Mouse (Mus musculus): ENCODE measurements at regions not wholly inside any gene's neighbourhood (a gene's known extent, or its start where the extent isn't known, plus 50 kb on each side); places are given as distances from the start of the nearest gene placed in this dataset.

DNA sequence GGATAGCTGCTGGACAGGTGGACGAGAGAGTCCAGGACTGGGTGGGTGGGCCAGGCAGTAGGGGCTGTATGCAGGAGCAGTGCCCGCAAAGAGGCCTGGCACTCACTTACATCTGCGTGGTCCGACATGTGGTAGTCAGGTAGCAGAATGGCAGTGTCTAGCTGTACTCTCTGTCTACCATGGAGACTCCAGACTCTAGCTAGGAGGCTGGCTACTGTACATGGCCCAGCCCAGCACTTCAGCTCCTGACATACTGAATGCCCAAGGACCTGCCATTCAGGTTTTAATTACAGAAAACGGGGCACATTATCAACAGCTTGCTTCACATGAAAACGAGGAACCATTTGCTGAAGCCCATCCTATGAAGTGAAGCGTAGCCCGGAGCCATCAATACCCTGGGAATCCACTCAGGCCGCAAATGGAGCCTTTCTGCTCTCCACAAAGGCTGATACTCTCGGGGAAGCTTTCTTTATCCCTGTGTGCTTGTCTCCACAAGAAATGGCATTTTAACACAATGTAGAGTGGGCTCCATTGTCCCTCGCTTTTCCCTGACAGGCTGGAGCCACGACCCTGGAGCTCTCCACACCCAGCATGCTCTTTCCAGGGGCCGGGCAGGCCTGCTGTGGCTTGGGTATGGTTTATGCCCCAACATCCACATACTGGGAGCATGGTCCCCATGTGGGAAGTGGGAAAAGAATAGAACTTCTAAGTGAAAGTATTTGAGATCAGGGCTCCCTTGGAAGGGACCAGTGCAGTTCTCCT, 110.6 kb upstream of the A530016L24Rik start:
- no peak for TF ChIP-seq POLR2A (IDR thresholded peaks at IDR 0.05; ENCODE audit: borderline replicate concordance, control insufficient read depth, low read depth, low read length)
- no peak for TF ChIP-seq CTCF (IDR thresholded peaks at IDR 0.05; ENCODE audit: control insufficient read depth, insufficient read depth, low read length)
- Histone ChIP-seq H3K4me1 (ENCODE audit: control insufficient read depth, insufficient read depth, low read length) (no peaks in the 10 kb centered on the region), H3K4me3 (replicated peaks; ENCODE audit: control insufficient read depth, low read depth, low read length) (no peak overlapping the region), H3K27ac (ENCODE audit: control insufficient read depth, insufficient read depth, low read depth, low read length, poor library complexity) (no peak overlapping the region)
- WGBS: 83% methylated on average over 13 of the region's 13 CpGs

DNA sequence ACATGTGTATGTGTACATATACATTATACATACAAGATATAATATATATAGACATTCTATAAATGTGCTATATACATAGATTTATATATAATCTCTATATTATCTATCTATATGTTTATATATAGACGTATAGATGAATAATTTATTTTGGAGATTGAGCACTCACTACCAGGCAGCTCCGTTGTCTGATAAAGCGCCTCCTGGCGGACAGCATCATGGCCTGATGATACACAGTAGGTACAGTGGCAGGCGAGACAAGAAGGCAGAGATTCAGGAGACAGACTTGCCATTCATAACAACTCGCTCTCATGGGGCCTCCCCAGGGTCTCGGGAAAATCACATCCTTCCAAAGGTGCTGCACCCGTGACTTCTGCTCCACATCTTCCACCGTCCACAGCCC, 101.4 kb upstream of the A530016L24Rik start:
- 78% methylated on average over 9 of the region's 9 CpGs for WGBS
- no peaks in the 10 kb centered on the region for H3K4me1 ChIP-seq (ENCODE audit: control insufficient read depth, insufficient read depth, low read length)
- no peak for TF ChIP-seq POLR2A (IDR thresholded peaks at IDR 0.05; ENCODE audit: borderline replicate concordance, control insufficient read depth, low read depth, low read length)
- no peak for TF ChIP-seq CTCF (IDR thresholded peaks at IDR 0.05; ENCODE audit: control insufficient read depth, insufficient read depth, low read length)
- no peak overlapping the region for H3K27ac ChIP-seq (ENCODE audit: control insufficient read depth, insufficient read depth, low read depth, low read length, poor library complexity)
- no peak overlapping the region for H3K4me3 ChIP-seq (replicated peaks; ENCODE audit: control insufficient read depth, low read depth, low read length)

DNA sequence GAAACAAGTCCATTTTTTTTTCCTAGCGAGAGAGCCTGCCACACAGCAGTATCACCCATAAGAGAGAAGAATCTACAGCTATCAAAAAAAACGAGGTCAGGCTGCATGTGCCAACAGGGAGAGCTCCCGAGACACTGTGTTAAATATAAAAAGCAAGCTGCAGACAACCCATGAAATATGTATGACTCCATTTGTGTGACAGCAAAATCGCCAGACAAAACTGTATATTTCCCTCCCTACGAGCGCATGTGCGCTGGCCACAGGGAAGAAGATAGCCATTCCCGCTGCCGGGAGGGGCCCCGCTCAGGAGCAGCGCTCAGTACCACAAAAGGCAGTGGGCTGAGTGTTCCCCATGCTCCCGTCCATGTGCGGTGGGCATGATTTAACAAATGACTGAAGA, 93.3 kb upstream of the A530016L24Rik start:
- no peak overlapping the region for H3K27ac ChIP-seq (ENCODE audit: control insufficient read depth, insufficient read depth, low read depth, low read length, poor library complexity)
- WGBS: 80% methylated on average over 13 of the region's 13 CpGs
- no peaks in the 10 kb centered on the region for H3K4me1 ChIP-seq (ENCODE audit: control insufficient read depth, insufficient read depth, low read length)
- H3K4me3 ChIP-seq (replicated peaks; ENCODE audit: control insufficient read depth, low read depth, low read length): no peak overlapping the region
- TF ChIP-seq CTCF (IDR thresholded peaks at IDR 0.05; ENCODE audit: control insufficient read depth, insufficient read depth, low read length): no peak
- no peak for TF ChIP-seq POLR2A (IDR thresholded peaks at IDR 0.05; ENCODE audit: borderline replicate concordance, control insufficient read depth, low read depth, low read length)

DNA sequence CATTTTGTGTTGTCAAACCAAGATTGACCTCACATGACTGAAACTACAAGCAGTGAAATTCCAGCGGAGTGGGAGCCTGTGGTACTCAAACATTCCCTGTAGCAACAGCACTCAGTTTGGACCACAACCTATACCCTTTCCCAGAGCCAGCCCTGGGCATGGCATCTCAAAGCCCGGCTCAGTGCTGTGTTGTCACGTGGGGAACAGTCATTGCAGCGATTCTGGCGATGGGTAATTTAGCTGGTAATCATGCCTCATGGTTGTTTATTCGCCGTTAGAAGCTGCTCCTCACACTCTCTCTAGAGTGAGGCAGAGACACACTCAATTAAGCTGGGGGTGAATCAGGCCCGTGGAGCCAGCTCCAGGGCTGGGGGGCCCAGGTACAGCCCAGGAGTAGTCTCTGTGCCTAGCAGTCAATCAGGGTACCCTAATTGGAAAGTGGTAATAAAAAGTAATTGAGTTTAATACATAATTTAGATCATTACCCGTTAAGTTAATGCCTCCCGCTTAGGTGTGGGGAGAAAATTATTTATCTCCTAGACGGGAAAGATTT, 85.5 kb upstream of the A530016L24Rik start:
- H3K4me3 ChIP-seq (replicated peaks; ENCODE audit: control insufficient read depth, low read depth, low read length): no peak overlapping the region
- TF ChIP-seq POLR2A (IDR thresholded peaks at IDR 0.05; ENCODE audit: borderline replicate concordance, control insufficient read depth, low read depth, low read length): no peak
- no peak for TF ChIP-seq CTCF (IDR thresholded peaks at IDR 0.05; ENCODE audit: control insufficient read depth, insufficient read depth, low read length)
- H3K4me1 ChIP-seq (ENCODE audit: control insufficient read depth, insufficient read depth, low read length): no peaks in the 10 kb centered on the region
- H3K27ac ChIP-seq (ENCODE audit: control insufficient read depth, insufficient read depth, low read depth, low read length, poor library complexity): no peak overlapping the region
- WGBS: 76% methylated on average over 11 of the region's 11 CpGs

DNA sequence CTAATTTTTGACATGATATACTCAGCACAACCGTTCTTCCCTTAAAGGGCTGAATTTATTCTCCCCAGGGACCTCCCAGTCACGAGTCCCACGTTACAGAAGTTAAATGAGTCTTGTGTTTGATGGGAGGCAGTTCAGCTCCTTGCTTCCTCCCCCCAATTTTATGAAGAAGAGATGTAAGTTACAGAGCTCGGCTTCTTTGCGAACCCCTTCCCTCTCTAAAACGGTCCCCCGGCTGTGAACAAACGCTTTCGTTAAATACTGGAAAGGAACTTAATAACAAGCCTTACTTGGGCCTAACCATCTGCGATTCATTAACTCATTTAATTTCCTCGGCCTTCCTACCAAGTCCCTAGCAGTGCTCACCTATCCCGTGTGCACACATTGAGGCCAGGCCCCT, 84.9 kb upstream of the A530016L24Rik start:
- Histone ChIP-seq H3K4me1 (ENCODE audit: control insufficient read depth, insufficient read depth, low read length) (no peaks in the 10 kb centered on the region), H3K4me3 (replicated peaks; ENCODE audit: control insufficient read depth, low read depth, low read length) (no peak overlapping the region), H3K27ac (ENCODE audit: control insufficient read depth, insufficient read depth, low read depth, low read length, poor library complexity) (no peak overlapping the region)
- TF ChIP-seq POLR2A (IDR thresholded peaks at IDR 0.05; ENCODE audit: borderline replicate concordance, control insufficient read depth, low read depth, low read length): no peak
- no peak for TF ChIP-seq CTCF (IDR thresholded peaks at IDR 0.05; ENCODE audit: control insufficient read depth, insufficient read depth, low read length)
- 77% methylated on average over 12 of the region's 12 CpGs for WGBS

DNA sequence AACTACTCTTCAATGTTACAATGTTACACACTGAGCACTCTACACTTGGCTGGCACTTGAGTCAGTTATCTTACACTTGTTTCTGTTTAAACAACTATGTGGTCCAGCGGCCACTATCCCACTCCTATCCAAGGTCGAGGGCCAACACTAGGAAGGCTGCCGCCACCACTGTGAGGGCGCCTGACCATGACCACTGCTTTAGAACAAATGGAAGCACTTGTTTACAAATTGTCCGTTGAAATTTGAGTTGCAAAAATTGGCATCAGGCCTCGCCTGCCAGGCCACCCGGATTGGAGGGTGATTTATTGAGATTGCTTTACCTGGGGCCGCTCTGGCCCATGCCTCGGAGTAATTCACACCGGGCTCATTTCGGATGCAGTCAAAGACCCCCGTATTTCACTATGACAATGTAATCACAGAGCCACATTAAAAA, 83.5 kb upstream of the A530016L24Rik start:
- WGBS: 80% methylated on average over 12 of the region's 12 CpGs
- TF ChIP-seq CTCF (IDR thresholded peaks at IDR 0.05; ENCODE audit: control insufficient read depth, insufficient read depth, low read length): no peak
- TF ChIP-seq POLR2A (IDR thresholded peaks at IDR 0.05; ENCODE audit: borderline replicate concordance, control insufficient read depth, low read depth, low read length): no peak
- Histone ChIP-seq H3K27ac (ENCODE audit: control insufficient read depth, insufficient read depth, low read depth, low read length, poor library complexity) (no peak overlapping the region), H3K4me3 (replicated peaks; ENCODE audit: control insufficient read depth, low read depth, low read length) (no peak overlapping the region), H3K4me1 (ENCODE audit: control insufficient read depth, insufficient read depth, low read length) (no peaks in the 10 kb centered on the region)

DNA sequence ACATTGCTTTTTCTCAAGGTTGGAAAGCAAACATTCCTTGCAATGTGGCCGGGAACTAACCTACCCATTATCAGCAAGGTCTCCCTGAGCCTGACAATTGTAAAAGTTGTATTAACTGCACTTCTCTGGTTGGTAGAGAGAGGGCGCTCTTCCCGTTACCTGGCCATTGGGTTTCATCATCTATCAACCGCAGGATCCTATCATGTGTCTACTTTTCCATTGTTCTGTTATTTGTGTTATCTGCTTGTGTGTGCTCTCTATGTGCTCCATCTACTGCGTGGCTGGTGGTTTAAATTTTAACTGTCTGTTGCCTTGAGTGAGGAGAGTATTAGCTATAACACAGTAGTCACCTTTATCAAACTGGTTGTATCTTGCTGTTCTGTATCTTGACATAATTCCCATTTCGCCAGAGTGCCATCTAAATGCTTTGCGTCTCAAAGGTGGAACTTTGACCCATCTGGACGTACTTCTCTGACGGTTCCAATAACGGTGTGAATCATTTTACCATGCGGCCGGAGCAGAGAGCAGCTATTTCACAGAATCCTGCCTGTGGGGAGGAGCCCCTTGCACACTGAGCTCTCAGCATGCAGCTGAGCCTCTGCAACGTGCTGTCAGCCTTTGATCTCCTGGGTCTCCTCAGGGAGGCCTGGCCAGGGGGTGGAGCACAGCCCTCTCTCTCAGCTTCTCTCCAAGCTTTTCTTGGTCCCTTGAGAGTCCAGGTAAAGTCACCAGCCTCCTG, 77.5 kb upstream of the A530016L24Rik start:
- WGBS: 40% methylated on average over 13 of the region's 13 CpGs
- no peaks in the 10 kb centered on the region for H3K4me1 ChIP-seq (ENCODE audit: control insufficient read depth, insufficient read depth, low read length)
- TF ChIP-seq POLR2A (IDR thresholded peaks at IDR 0.05; ENCODE audit: borderline replicate concordance, control insufficient read depth, low read depth, low read length) (no peak), CTCF (IDR thresholded peaks at IDR 0.05; ENCODE audit: control insufficient read depth, insufficient read depth, low read length) (no peak)
- no peak overlapping the region for H3K4me3 ChIP-seq (replicated peaks; ENCODE audit: control insufficient read depth, low read depth, low read length)
- no peak overlapping the region for H3K27ac ChIP-seq (ENCODE audit: control insufficient read depth, insufficient read depth, low read depth, low read length, poor library complexity)

DNA sequence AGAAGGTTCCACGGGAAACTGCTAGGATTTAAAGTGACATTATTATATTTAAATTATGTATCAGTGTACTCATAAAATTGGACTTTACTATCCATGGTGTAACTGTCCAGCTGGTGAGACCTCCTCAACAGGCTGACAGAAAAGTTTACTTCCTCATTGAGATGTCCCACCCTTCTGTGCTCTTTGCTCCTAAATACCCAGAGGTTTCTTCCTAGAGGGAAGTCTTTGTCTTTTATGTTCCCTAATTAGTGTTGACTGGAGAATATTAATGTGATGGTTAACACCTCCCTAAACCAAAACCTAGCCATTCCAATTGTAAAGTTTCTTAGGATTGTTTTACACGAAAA, 76.9 kb upstream of the A530016L24Rik start:
- WGBS: 45% methylated on average over 2 of the region's 2 CpGs
- H3K4me1 ChIP-seq (ENCODE audit: control insufficient read depth, insufficient read depth, low read length): no peaks in the 10 kb centered on the region
- H3K27ac ChIP-seq (ENCODE audit: control insufficient read depth, insufficient read depth, low read depth, low read length, poor library complexity): no peak overlapping the region
- no peak for TF ChIP-seq POLR2A (IDR thresholded peaks at IDR 0.05; ENCODE audit: borderline replicate concordance, control insufficient read depth, low read depth, low read length)
- no peak for TF ChIP-seq CTCF (IDR thresholded peaks at IDR 0.05; ENCODE audit: control insufficient read depth, insufficient read depth, low read length)
- no peak overlapping the region for H3K4me3 ChIP-seq (replicated peaks; ENCODE audit: control insufficient read depth, low read depth, low read length)
